Mouse (Mus musculus): Measurements from ENCODE around the gene Bptf. TPM values are rescaled to one million over a fixed set of nuclear protein-coding genes. Genes with fewer than 3 reads are reported as not detected.
"Not testable (repeated sequence)": the region's sequence is repeated elsewhere in the genome, so short reads cannot be mapped to it uniquely, and the experiment has no call there.

Gene Bptf
- polyA plus RNA-seq, 1 experiment: 76.8 TPM

GRCm38 (mm10) chr11:107085866-107086265 is 46.1 kb downstream of the Bptf start:
- Histone ChIP-seq H3K4me1 (ENCODE audit: control insufficient read depth, insufficient read depth, low read length) (peaks cover 2% of the 10 kb centered on the region; the same call in 1 of the 2 replicates), H3K27ac (ENCODE audit: insufficient read depth, low read depth, low read length) (no peak overlapping the region), H3K4me3 (ENCODE audit: insufficient read depth, low read depth, low read length) (no peak overlapping the region)
- 84% methylated on average over 5 of the region's 5 CpGs for WGBS
- TF ChIP-seq CTCF (IDR thresholded peaks at IDR 0.05; ENCODE audit: insufficient read depth, low read depth, low read length) (no peak), POLR2A (IDR thresholded peaks at IDR 0.05; ENCODE audit: insufficient read depth, low read depth, low read length) (no peak)

GRCm38 (mm10) chr11:107083480-107083879 is 48.4 kb downstream of the Bptf start:
- TF ChIP-seq POLR2A (IDR thresholded peaks at IDR 0.05; ENCODE audit: insufficient read depth, low read depth, low read length) (no peak), CTCF (IDR thresholded peaks at IDR 0.05; ENCODE audit: insufficient read depth, low read depth, low read length) (no peak)
- Histone ChIP-seq H3K4me3 (ENCODE audit: insufficient read depth, low read depth, low read length) (no peak overlapping the region), H3K4me1 (ENCODE audit: control insufficient read depth, insufficient read depth, low read length) (peaks cover 2% of the 10 kb centered on the region; the same call in 1 of the 2 replicates), H3K27ac (ENCODE audit: insufficient read depth, low read depth, low read length) (no peak overlapping the region)
- 34% methylated on average over 5 of the region's 5 CpGs for WGBS

- WGBS: 77% methylated on average over 11 of the region's 11 CpGs
- peak overlapping the region; percentile 14; the same call in 1 of the 2 replicates for H3K27ac ChIP-seq (ENCODE audit: insufficient read depth, low read depth, low read length)
- H3K4me1 ChIP-seq (ENCODE audit: control insufficient read depth, insufficient read depth, low read length): peaks cover 7% of the 10 kb centered on the region; the same call in 1 of the 2 replicates
- no peak overlapping the region for H3K4me3 ChIP-seq (ENCODE audit: insufficient read depth, low read depth, low read length)
- TF ChIP-seq CTCF (IDR thresholded peaks at IDR 0.05; ENCODE audit: insufficient read depth, low read depth, low read length) (no peak), POLR2A (IDR thresholded peaks at IDR 0.05; ENCODE audit: insufficient read depth, low read depth, low read length) (no peak)
Observed at GRCm38 (mm10) chr11:107065216-107065785, 66.6 kb downstream of the Bptf start.

- TF ChIP-seq POLR2A (IDR thresholded peaks at IDR 0.05; ENCODE audit: insufficient read depth, low read depth, low read length) (no peak), CTCF (IDR thresholded peaks at IDR 0.05; ENCODE audit: insufficient read depth, low read depth, low read length) (no peak)
- Histone ChIP-seq H3K4me3 (ENCODE audit: insufficient read depth, low read depth, low read length) (no peak overlapping the region), H3K4me1 (ENCODE audit: control insufficient read depth, insufficient read depth, low read length) (peaks cover 5% of the 10 kb centered on the region; the same call in 1 of the 2 replicates), H3K27ac (ENCODE audit: insufficient read depth, low read depth, low read length) (no peak overlapping the region)
- WGBS: 48% methylated on average over 1 of the region's 1 CpGs
Observed at GRCm38 (mm10) chr11:107064590-107064989, 67.3 kb downstream of the Bptf start.

DNA sequence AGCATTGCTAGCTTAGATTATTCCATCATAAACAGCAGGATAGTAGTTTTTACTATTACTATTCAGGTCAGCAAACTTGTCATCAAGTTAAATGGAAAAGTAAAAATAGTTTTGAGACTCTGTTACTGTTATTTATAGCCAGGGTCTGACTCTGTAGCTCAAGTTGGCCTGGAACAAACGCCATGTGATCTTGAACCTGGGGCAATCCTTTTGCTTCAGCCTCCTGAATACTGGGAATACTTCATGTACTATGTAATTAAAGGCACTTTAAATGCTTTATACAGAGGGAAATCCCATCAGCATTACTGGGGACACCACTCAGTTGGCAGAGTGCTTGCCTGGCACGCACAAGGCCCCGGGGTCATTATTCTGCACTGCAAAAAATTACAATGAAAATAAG is 68.9 kb downstream of the Bptf start:
- Histone ChIP-seq H3K4me1 (ENCODE audit: control insufficient read depth, insufficient read depth, low read length) (peaks cover 5% of the 10 kb centered on the region; the same call in 1 of the 2 replicates), H3K27ac (ENCODE audit: insufficient read depth, low read depth, low read length) (no peak overlapping the region), H3K4me3 (ENCODE audit: insufficient read depth, low read depth, low read length) (no peak overlapping the region)
- TF ChIP-seq CTCF (IDR thresholded peaks at IDR 0.05; ENCODE audit: insufficient read depth, low read depth, low read length) (no peak), POLR2A (IDR thresholded peaks at IDR 0.05; ENCODE audit: insufficient read depth, low read depth, low read length) (no peak)
- 35% methylated on average over 3 of the region's 3 CpGs for WGBS

- Histone ChIP-seq H3K27ac (ENCODE audit: insufficient read depth, low read depth, low read length) (no peak overlapping the region), H3K4me3 (ENCODE audit: insufficient read depth, low read depth, low read length) (no peak overlapping the region), H3K4me1 (ENCODE audit: control insufficient read depth, insufficient read depth, low read length) (peaks cover 5% of the 10 kb centered on the region; the same call in 1 of the 2 replicates)
- WGBS: 75% methylated on average over 1 of the region's 1 CpGs
- no peak for TF ChIP-seq POLR2A (IDR thresholded peaks at IDR 0.05; ENCODE audit: insufficient read depth, low read depth, low read length)
Observed at GRCm38 (mm10) chr11:107060941-107061340, 71.0 kb downstream of the Bptf start.

DNA sequence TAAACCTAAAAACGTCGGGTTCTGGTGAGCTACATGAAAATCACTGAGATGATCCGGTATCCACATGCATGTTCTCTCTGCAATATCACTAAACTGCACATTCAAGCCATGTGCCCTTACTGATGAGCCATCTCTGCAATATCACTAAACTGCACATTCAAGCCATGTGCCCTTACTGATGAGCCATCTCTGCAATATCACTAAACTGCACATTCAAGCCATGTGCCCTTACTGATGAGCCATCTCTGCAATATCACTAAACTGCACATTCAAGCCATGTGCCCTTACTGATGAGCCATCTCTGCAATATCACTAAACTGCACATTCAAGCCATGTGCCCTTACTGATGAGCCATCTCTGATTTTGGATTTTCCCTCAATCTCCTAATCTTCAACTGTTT is 72.3 kb downstream of the Bptf start:
- not testable (repeated sequence) for H3K4me3 ChIP-seq (ENCODE audit: insufficient read depth, low read depth, low read length); H3K4me1 ChIP-seq (ENCODE audit: control insufficient read depth, insufficient read depth, low read length); H3K27ac ChIP-seq (ENCODE audit: insufficient read depth, low read depth, low read length)
- WGBS: 95% methylated on average over 3 of the region's 3 CpGs

- H3K4me1 ChIP-seq (ENCODE audit: control insufficient read depth, insufficient read depth, low read length): no peaks in the 10 kb centered on the region
- WGBS: 78% methylated on average over 6 of the region's 6 CpGs
- no peak overlapping the region for H3K4me3 ChIP-seq (ENCODE audit: insufficient read depth, low read depth, low read length)
- TF ChIP-seq POLR2A (IDR thresholded peaks at IDR 0.05; ENCODE audit: insufficient read depth, low read depth, low read length) (no peak), CTCF (IDR thresholded peaks at IDR 0.05; ENCODE audit: insufficient read depth, low read depth, low read length) (no peak)
- H3K27ac ChIP-seq (ENCODE audit: insufficient read depth, low read depth, low read length): no peak overlapping the region
Observed at GRCm38 (mm10) chr11:107057391-107057790, 74.5 kb downstream of the Bptf start.

GRCm38 (mm10) chr11:107054870-107055269 is 77.1 kb downstream of the Bptf start:
- 95% methylated on average over 6 of the region's 6 CpGs for WGBS
- Histone ChIP-seq H3K4me3 (ENCODE audit: insufficient read depth, low read depth, low read length) (no peak overlapping the region), H3K27ac (ENCODE audit: insufficient read depth, low read depth, low read length) (no peak overlapping the region), H3K4me1 (ENCODE audit: control insufficient read depth, insufficient read depth, low read length) (no peaks in the 10 kb centered on the region)
- no peak for TF ChIP-seq CTCF (IDR thresholded peaks at IDR 0.05; ENCODE audit: insufficient read depth, low read depth, low read length)
- no peak for TF ChIP-seq POLR2A (IDR thresholded peaks at IDR 0.05; ENCODE audit: insufficient read depth, low read depth, low read length)

Measured in olfactory bulb, adult 2 months (tissue).